Comparison of ENCODE assay signal across 17 mouse cellular contexts in the genomic region with DNA sequence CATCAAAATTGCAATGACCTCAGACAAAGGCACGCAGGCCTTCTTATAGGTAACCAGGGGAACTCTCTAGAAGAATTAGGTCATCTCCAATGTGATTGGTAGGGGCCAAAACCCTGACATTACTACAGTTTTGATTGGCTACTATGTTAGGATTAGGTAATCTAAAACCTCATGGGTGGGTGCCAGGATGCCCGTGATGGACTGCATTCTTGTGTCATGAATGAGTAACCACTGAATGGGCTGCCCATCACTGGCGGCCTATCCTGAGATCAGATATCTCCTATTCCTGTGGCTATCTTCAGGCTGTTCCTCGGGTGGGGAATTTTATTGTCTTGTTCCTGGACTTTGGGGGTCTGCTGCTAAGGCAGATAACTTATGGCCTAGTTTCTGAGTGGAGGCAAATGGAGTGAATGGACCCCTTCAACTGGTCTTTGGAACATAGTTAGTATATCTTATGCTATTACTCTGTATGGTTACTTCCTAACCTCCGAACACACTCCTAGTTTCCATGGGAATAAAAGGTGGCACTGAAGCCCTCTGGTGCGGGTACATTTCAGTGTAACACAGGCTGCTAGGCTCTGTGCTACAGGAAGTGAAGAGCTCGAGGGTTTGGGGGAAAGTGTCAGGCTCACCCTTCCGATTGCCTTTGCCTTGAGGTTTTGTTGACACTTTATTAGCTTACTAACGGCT. TPM values are rescaled to one million over a fixed set of nuclear protein-coding genes. Genes with fewer than 3 reads are reported as not detected.
A peak's percentile ranks its signal among the peaks of the same experiment; 100 is the strongest.
DNase-seq lines count a peak whose midpoint lies in the region; ATAC-seq lines count a peak whose summit lies in the region.
"Had no signal": no experiment of that assay in that cellular context is flagged by ENCODE, and none has a peak within 500 bp of the region (broad histone marks: within the 10 kb centered on the region; RNA-seq: fewer than 3 reads in every experiment).

No protein-coding gene starts in this region.

- DNase-seq in adrenal gland, postnatal 25 days: peak; percentile 15
- no peak for DNase-seq in adrenal gland, adult 8-10 months
- DNase-seq in Muller cell, postnatal 12 days (ENCODE audit: inconsistent ontology term): peak; percentile 92
- peak; percentile 8 for DNase-seq in kidney, adult 9 months
- DNase-seq in kidney, postnatal 25 days: peak; percentile 9 to 34
- DNase-seq in heart, postnatal 36 days: no peak
- DNase-seq in urinary bladder, postnatal 4 days (ENCODE audit: low spot score in 2 of 2): no peak
- DNase-seq: cerebellum, adult 2 months; gastrocnemius, postnatal 10 days; heart, adult 11 months; heart, postnatal 10 days; layer of hippocampus, adult 9-11 months; lung, postnatal 36 days; thymus, postnatal 36 days had no signal

- no peak for ATAC-seq in erythroblast, adult 5-6 weeks (replicated peaks; ENCODE audit: low FRiP score, poor library complexity, severe bottlenecking)
- ATAC-seq: forebrain, embryonic 15.5 days; midbrain, embryonic 13.5 days had no signal

- intact Hi-C loops in heart, postnatal 36 days (cut with DNase I): no loop called here

RNA-seq across cellular contexts. Expression of a gene that starts 38.3 kb away (rescaled TPM):
- 3.9 and 4.9 TPM in 2 replicates for total RNA-seq in adrenal gland, postnatal 25 days (2021)
- 1 to 10 TPM; 3.3 to 6.9 (median 5.0) TPM for total RNA-seq in adrenal gland, adult 8-10 months (2022)
- total RNA-seq in heart, postnatal 36 days (2021): 1 to 10 TPM; 4.4 to 6.0 TPM
- total RNA-seq in erythroblast, adult 5-6 weeks (2015; ENCODE audit: low replicate concordance): 14.0 and 16.5 TPM in 2 replicates
- total RNA-seq in erythroblast, adult 5-6 weeks (2017; ENCODE audit: low replicate concordance): 5.9 and 6.8 TPM in 2 replicates

Comparison
In these comparisons a context has a peak if more than half of its experiments do, and no peak if none do; other contexts are left out.
1. DNase-seq: peak in adrenal gland, postnatal 25 days (single experiment), Muller cell, postnatal 12 days (single experiment), kidney, adult 9 months (single experiment) and kidney, postnatal 25 days (2 of 2); none in adrenal gland, adult 8-10 months (single experiment), heart, postnatal 36 days (0 of 2) and urinary bladder, postnatal 4 days (0 of 2).